Mouse (Mus musculus): ENCODE measurements around the gene Gm7792. TPM values are rescaled to one million over a fixed set of nuclear protein-coding genes. Genes with fewer than 3 reads are reported as not detected.
"Not testable (repeated sequence)": the region's sequence is repeated elsewhere in the genome, so short reads cannot be mapped to it uniquely, and the experiment has no call there.

Gene Gm7792
- total RNA-seq (2021): not detected
- long read RNA-seq, experiment 1: 0 reads
- long read RNA-seq, experiment 2: 0 reads

DNA sequence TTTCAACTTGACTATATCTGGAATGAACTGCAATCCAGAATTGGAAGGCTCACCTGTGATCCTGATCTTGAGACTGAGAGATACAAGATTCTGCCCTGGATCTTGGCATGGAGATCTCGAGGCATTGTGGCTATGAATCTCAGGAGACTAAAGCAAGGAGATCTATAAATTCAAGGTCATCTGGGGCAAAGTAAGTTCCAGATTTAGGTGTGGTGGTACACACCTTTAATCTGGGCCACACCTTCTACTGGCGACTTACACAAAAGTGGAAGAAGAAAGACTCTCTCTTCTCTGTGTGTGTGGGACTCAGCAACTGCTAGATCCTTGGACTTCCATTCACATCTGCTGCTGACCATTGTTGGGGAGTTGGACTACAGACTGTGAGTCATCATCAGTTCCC is at the start of gene Gm7792:
Gene Gm7792 (plus strand): TSS at position 301 of the 400 bp plus-strand sequence.
- DNase-seq; intact Hi-C loops (cut with DNase I): not testable (repeated sequence)

Other genes starting within 250 kb of the Gm7792 start
- not detected for gene C87414, start 172.2 kb upstream of the Gm7792 start, total RNA-seq (2021)
- gene Gm16429, start 85.3 kb downstream of the Gm7792 start, total RNA-seq (2021): not detected
- gene BC061212, start 226.8 kb downstream of the Gm7792 start, total RNA-seq (2021): not detected
- gene Gm6351, start 232.6 kb downstream of the Gm7792 start, total RNA-seq (2021): not detected

Data from gastrocnemius, postnatal 36 days (tissue).